ENCODE assay signal across 8 mouse cellular contexts in the genomic region with DNA sequence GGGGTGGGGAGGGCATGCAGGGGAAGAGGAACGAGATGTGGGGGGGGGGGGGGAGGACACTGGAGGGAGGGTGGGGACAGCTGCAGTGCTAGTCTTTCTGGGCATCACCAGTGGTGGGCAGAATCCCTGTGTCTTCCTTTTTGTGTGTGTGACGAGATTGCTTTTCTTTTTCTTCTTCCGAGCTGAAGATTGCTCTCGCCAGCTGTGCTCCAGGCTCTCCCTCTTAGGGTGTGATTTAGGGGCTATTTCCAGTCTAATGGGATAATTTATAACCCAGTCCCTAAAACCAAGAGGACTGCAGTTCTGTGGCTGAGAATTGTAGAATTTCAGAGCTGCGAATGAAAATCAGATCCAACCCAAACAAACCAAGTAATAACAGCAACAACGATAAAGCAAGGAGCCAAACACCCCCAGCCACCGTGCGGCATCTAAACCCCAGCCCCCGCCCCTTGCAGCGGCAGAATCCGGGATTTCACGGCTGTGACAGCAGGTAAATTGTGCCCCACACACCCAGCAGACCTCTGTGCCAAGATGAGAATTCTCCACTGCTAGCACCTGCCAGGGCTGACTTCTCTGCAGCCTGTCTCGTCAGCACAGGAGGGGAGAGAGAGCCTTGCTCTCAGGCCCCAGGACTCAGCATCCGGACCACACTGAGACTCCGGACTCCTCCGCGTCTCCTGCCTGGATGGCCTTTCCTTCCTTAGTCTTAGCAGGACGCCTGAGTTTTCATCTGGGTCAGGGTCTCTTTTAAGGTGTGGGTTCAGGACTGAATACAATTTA.
DNase-seq lines count a peak whose midpoint lies in the region; ATAC-seq and TF ChIP-seq lines count a peak whose summit lies in the region.

No protein-coding gene starts in this region.

- WGBS in kidney, adult 2 months, result 13% methylated on average over 18 of the region's 18 CpGs
- 1% methylated on average over 18 of the region's 18 CpGs for WGBS in hindbrain, embryonic 11.5 days
- WGBS in liver, embryonic 14.5 days (ENCODE audit: insufficient replicate concordance), result 3% methylated on average over 18 of the region's 18 CpGs

- H3K9me3 ChIP-seq in hindbrain, embryonic 11.5 days (ENCODE audit: control insufficient read depth, low read length), result no peaks in the 10 kb centered on the region
- no peaks in the 10 kb centered on the region for H3K9me3 ChIP-seq in liver, embryonic 14.5 days (ENCODE audit: control insufficient read depth, low read length)

- H3K27ac ChIP-seq in kidney, adult 2 months (ENCODE audit: insufficient read depth, low read depth, low read length), result peak overlapping the region; percentile 9
- H3K27ac ChIP-seq in hindbrain, embryonic 11.5 days (ENCODE audit: low read depth, low read length), result peak overlapping the region; percentile 27; the same call in 1 of the 2 replicates
- no peak overlapping the region for H3K27ac ChIP-seq in liver, embryonic 14.5 days

- TF ChIP-seq CTCF in kidney, adult 2 months (conservative IDR thresholded peaks at IDR 0.05; ENCODE audit: insufficient read depth, insufficient read length, low read depth, low read length), result no peak
- TF ChIP-seq CTCF in liver, embryonic 14.5 days (IDR thresholded peaks at IDR 0.05; ENCODE audit: low read depth), result no peak

- no peak for TF ChIP-seq EP300 in liver, embryonic 14.5 days (IDR thresholded peaks at IDR 0.05; ENCODE audit: low read depth)

- H3K9ac ChIP-seq in hindbrain, embryonic 11.5 days (ENCODE audit: low read depth, low read length), result peak overlapping the region; percentile 50; the same call in 1 of the 2 replicates
- no peak overlapping the region for H3K9ac ChIP-seq in liver, embryonic 14.5 days (replicated peaks)

- peaks cover 19% of the 10 kb centered on the region for H3K4me1 ChIP-seq in kidney, adult 2 months (ENCODE audit: control insufficient read depth, insufficient read depth, low read length)
- H3K4me1 ChIP-seq in hindbrain, embryonic 11.5 days (replicated peaks; ENCODE audit: control insufficient read depth, insufficient read depth, low read length), result peaks cover 22% of the 10 kb centered on the region
- H3K4me1 ChIP-seq in liver, embryonic 14.5 days (replicated peaks; ENCODE audit: control insufficient read depth in 2 of 2, insufficient read depth in 2 of 2, low read length in 1 of 2), result peaks cover 0 to 2% of the 10 kb centered on the region in 2 experiments; a peak in 1 of 4 replicates

- ATAC-seq in common myeloid progenitor, adult 5-6 weeks (replicated peaks; ENCODE audit: low read depth, poor library complexity, severe bottlenecking), result 0 out of 2 replicates have a peak, but pooled peaks have one; percentile 11
- ATAC-seq in hindbrain, embryonic 11.5 days (ENCODE audit: low FRiP score), result 0 out of 2 replicates have a peak, but pooled peaks have one; percentile 36
- ATAC-seq in liver, embryonic 14.5 days (ENCODE audit: insufficient read depth), result no peak
- no peak for ATAC-seq in activated CD4-positive, CD25-positive, alpha-beta regulatory T cell, adult 4 months

- H3K36me3 ChIP-seq in kidney, adult 2 months (ENCODE audit: control insufficient read depth, insufficient read depth, low read length), result no peaks in the 10 kb centered on the region
- no peaks in the 10 kb centered on the region for H3K36me3 ChIP-seq in hindbrain, embryonic 11.5 days (ENCODE audit: control insufficient read depth, insufficient read depth, low read length)
- no peaks in the 10 kb centered on the region for H3K36me3 ChIP-seq in liver, embryonic 14.5 days (replicated peaks; ENCODE audit: control insufficient read depth, insufficient read depth, low read depth)

- TF ChIP-seq POLR2A in kidney, adult 2 months (IDR thresholded peaks at IDR 0.05; ENCODE audit: low read depth, low read length), result no peak

- peak overlapping the region; percentile 54 for H3K4me2 ChIP-seq in hindbrain, embryonic 11.5 days (replicated peaks; ENCODE audit: low read depth, low read length)
- H3K4me2 ChIP-seq in liver, embryonic 14.5 days (ENCODE audit: low read depth), result peak overlapping the region; percentile 24; the same call in 1 of the 2 replicates

- DNase-seq in kidney, adult 2 months, result peak; percentile 32
- DNase-seq in kidney, adult 11 months, result no peak
- DNase-seq in hindbrain, embryonic 11.5 days (ENCODE audit: low spot score), result peak; percentile 52
- DNase-seq in liver, embryonic 14.5 days (ENCODE audit: low read depth in 3 of 3, low spot score in 3 of 3), result no peak
- no peak for DNase-seq in gastrocnemius, postnatal 4 days (ENCODE audit: low spot score in 2 of 2)
- DNase-seq in gastrocnemius, postnatal 25 days, result no peak

- no peaks in the 10 kb centered on the region for H3K27me3 ChIP-seq in kidney, adult 2 months (replicated peaks; ENCODE audit: control insufficient read depth, insufficient read depth, low read length)
- H3K27me3 ChIP-seq in hindbrain, embryonic 11.5 days (ENCODE audit: control insufficient read depth, insufficient read depth, low read length), result no peaks in the 10 kb centered on the region
- H3K27me3 ChIP-seq in liver, embryonic 14.5 days (ENCODE audit: control insufficient read depth, insufficient read depth, low read length), result peaks cover 10% of the 10 kb centered on the region

- peak overlapping the region; percentile 49 for H3K4me3 ChIP-seq in kidney, adult 2 months (ENCODE audit: insufficient read depth, low read depth, low read length)
- H3K4me3 ChIP-seq in hindbrain, embryonic 11.5 days (ENCODE audit: low read depth, low read length), result peak overlapping the region; percentile 25
- no peak overlapping the region for H3K4me3 ChIP-seq in liver, embryonic 14.5 days (ENCODE audit: insufficient read depth in 1 of 2, low read depth in 2 of 2, low read length in 2 of 2)

Comparison
In these comparisons a context has a peak if more than half of its experiments do, and no peak if none do; other contexts are left out.
1. DNase-seq: peak in kidney, adult 2 months (single experiment) and hindbrain, embryonic 11.5 days (single experiment); none in kidney, adult 11 months (single experiment), liver, embryonic 14.5 days (0 of 3), gastrocnemius, postnatal 4 days (0 of 2) and gastrocnemius, postnatal 25 days (single experiment).
2. H3K4me3 ChIP-seq: peak in kidney, adult 2 months (single experiment) and hindbrain, embryonic 11.5 days (single experiment); none in liver, embryonic 14.5 days (0 of 2).
3. ATAC-seq: peak in common myeloid progenitor, adult 5-6 weeks (single experiment) and hindbrain, embryonic 11.5 days (single experiment); none in liver, embryonic 14.5 days (single experiment) and activated CD4-positive, CD25-positive, alpha-beta regulatory T cell, adult 4 months (single experiment).